ENCODE assay signal across 29 mouse cellular contexts in the genomic region with DNA sequence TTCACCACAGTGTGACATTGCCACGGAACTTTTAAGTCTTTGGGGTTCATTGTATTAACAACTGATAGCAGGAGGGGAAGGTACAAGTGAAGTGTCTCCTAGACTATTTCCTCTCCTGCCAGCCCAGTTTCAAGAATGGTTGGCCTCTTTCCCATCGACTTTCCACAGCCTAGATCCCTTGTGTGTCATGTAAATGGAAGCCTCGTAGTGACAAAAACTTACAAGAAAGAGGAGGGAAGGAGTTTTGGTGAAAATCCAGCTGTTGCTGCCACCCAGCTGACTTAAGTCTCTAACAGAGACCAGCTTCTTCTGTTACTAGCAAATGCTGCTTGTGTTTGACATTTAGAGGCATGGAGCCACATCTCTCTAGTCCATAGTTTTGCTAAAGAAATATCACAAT.
DNase-seq lines count a peak whose midpoint lies in the region; ATAC-seq and TF ChIP-seq lines count a peak whose summit lies in the region.
"Had no signal": no experiment of that assay in that cellular context is flagged by ENCODE, and none has a peak within 500 bp of the region (broad histone marks: within the 10 kb centered on the region; RNA-seq: fewer than 3 reads in every experiment).

No protein-coding gene starts in this region.

- no peaks in the 10 kb centered on the region for H3K9me3 ChIP-seq in lung, embryonic 15.5 days
- H3K9me3 ChIP-seq: embryonic facial prominence, embryonic 12.5 days; embryonic facial prominence, embryonic 15.5 days; heart, embryonic 12.5 days; heart, embryonic 15.5 days had no signal

- 16% methylated on average over 3 of the region's 3 CpGs for WGBS in lung, embryonic 15.5 days
- WGBS in lung, adult 2 months: 36% methylated on average over 3 of the region's 3 CpGs

- 0 out of 2 replicates have a peak overlapping the region, but pooled peaks have one; percentile 18 for H3K27ac ChIP-seq in lung, embryonic 15.5 days
- H3K27ac ChIP-seq: embryonic facial prominence, embryonic 12.5 days; embryonic facial prominence, embryonic 15.5 days; gastrocnemius, adult 2 months; heart, embryonic 15.5 days; hindbrain, embryonic 14.5 days; hindbrain, postnatal 0 days had no signal

- no peaks in the 10 kb centered on the region for H3K27me3 ChIP-seq in lung, embryonic 15.5 days
- H3K27me3 ChIP-seq: CH12.LX; embryonic facial prominence, embryonic 12.5 days; embryonic facial prominence, embryonic 15.5 days; heart, embryonic 12.5 days; heart, embryonic 15.5 days had no signal

- H3K4me2 ChIP-seq in lung, embryonic 15.5 days: no peak overlapping the region
- H3K4me2 ChIP-seq: embryonic facial prominence, embryonic 12.5 days; embryonic facial prominence, embryonic 15.5 days; heart, embryonic 12.5 days; heart, embryonic 15.5 days; hindbrain, embryonic 14.5 days had no signal

- H3K4me3 ChIP-seq in lung, embryonic 15.5 days: no peak overlapping the region
- H3K4me3 ChIP-seq in lung, adult 2 months (replicated peaks; ENCODE audit: extremely low read depth, low read depth, low read length): no peak overlapping the region
- H3K4me3 ChIP-seq: embryonic facial prominence, embryonic 12.5 days; embryonic facial prominence, embryonic 15.5 days; gastrocnemius, adult 2 months; heart, embryonic 12.5 days; heart, embryonic 15.5 days had no signal

- no peak for TF ChIP-seq POLR2A in lung, adult 2 months (IDR thresholded peaks at IDR 0.05; ENCODE audit: borderline replicate concordance, extremely low read depth, low read depth, low read length)

- H3K36me3 ChIP-seq in lung, embryonic 15.5 days: no peaks in the 10 kb centered on the region
- H3K36me3 ChIP-seq: embryonic facial prominence, embryonic 12.5 days; embryonic facial prominence, embryonic 15.5 days; G1E; heart, embryonic 12.5 days; heart, embryonic 15.5 days had no signal

- DNase-seq in heart, adult 11 months: peak; percentile 64
- no peak for DNase-seq in heart, postnatal 14 days
- no peak for DNase-seq in lung, adult 18-20 months
- peak; percentile 7 for DNase-seq in lung, postnatal 10 days
- DNase-seq in lung, adult 2 months: no peak
- DNase-seq: adrenal gland, adult 2 months; adrenal gland, postnatal 36 days; B cell, adult 2 months; cerebellum, adult 18-20 months; cerebellum, adult 9-10 months; cerebellum, postnatal 25 days; forebrain, postnatal 0 days; gastrocnemius, adult 2 months; gastrocnemius, postnatal 14 days; heart, adult 18-20 months; heart, postnatal 10 days; heart, postnatal 4 days had no signal

- TF ChIP-seq CTCF in lung, adult 2 months (IDR thresholded peaks at IDR 0.05; ENCODE audit: insufficient read depth, low read length): no peak

- H3K4me1 ChIP-seq in lung, embryonic 15.5 days: peaks cover 13% of the 10 kb centered on the region; the same call in 1 of the 2 replicates
- H3K4me1 ChIP-seq in lung, adult 2 months (ENCODE audit: control insufficient read depth, insufficient read depth, low read length): no peaks in the 10 kb centered on the region
- H3K4me1 ChIP-seq: embryonic facial prominence, embryonic 12.5 days; embryonic facial prominence, embryonic 15.5 days; heart, embryonic 12.5 days; heart, embryonic 15.5 days had no signal

- ATAC-seq in lung, embryonic 15.5 days (ENCODE audit: borderline replicate concordance, extremely low read depth, low FRiP score, low TSS enrichment): peak; percentile 33; the same call in 1 of the 2 replicates
- ATAC-seq: forebrain, embryonic 14.5 days; forebrain, postnatal 0 days; hindbrain, postnatal 0 days; inflammation-experienced regulatory T-cells, adult 6 months; Patski had no signal

- H3K9ac ChIP-seq in lung, embryonic 15.5 days: no peak overlapping the region
- H3K9ac ChIP-seq: embryonic facial prominence, embryonic 12.5 days; embryonic facial prominence, embryonic 15.5 days; forebrain, postnatal 0 days; heart, embryonic 12.5 days; heart, embryonic 15.5 days; hindbrain, embryonic 14.5 days had no signal

- intact Hi-C loops in heart, postnatal 14 days (cut with DNase I): no loop called here

Comparison
In these comparisons a context has a peak if more than half of its experiments do, and no peak if none do; other contexts are left out.
1. DNase-seq: peak in heart, adult 11 months (single experiment) and lung, postnatal 10 days (single experiment); none in heart, postnatal 14 days (0 of 2), lung, adult 18-20 months (0 of 2) and lung, adult 2 months (single experiment).